Mouse (Mus musculus): Measurements from ENCODE around the gene Trpm3. TPM values are rescaled to one million over a fixed set of nuclear protein-coding genes. Genes with fewer than 3 reads are reported as not detected.

Trpm3 gene
- under 1 TPM; 0.62 to 0.64 TPM for total RNA-seq (2021)
- long read RNA-seq, experiment 1: 0 reads
- long read RNA-seq, experiment 2, partial matches to known transcripts: 0 of 3 reads
- long read RNA-seq, experiment 2, other reads (novel, unspliced or antisense): 3 of 3 reads

- DNase-seq (ENCODE audit: low spot score): no peak
These were observed at the start of gene Trpm3 for GRCm38 (mm10) chr19:22138590-22139421. Gene Trpm3 (plus strand): TSS chr19:22139046.

- no peak for DNase-seq (ENCODE audit: low spot score)
These were observed 38.3 kb upstream of the Trpm3 start for GRCm38 (mm10) chr19:22100582-22100981.

GRCm38 (mm10) chr19:22103865-22104264, 35.0 kb upstream of the Trpm3 start:
- no peak for DNase-seq (ENCODE audit: low spot score)

GRCm38 (mm10) chr19:22104848-22105484, 33.9 kb upstream of the Trpm3 start:
- DNase-seq (ENCODE audit: low spot score): no peak

- DNase-seq (ENCODE audit: low spot score): no peak
These were observed 33.2 kb upstream of the Trpm3 start for GRCm38 (mm10) chr19:22105648-22106047.

GRCm38 (mm10) chr19:22108893-22109463, 29.9 kb upstream of the Trpm3 start:
- no peak for DNase-seq (ENCODE audit: low spot score)

- no peak for DNase-seq (ENCODE audit: low spot score)
These were observed 17.9 kb upstream of the Trpm3 start for GRCm38 (mm10) chr19:22120976-22121375.

- DNase-seq (ENCODE audit: low spot score): no peak
These were observed 17.2 kb upstream of the Trpm3 start for GRCm38 (mm10) chr19:22121631-22122030.

GRCm38 (mm10) chr19:22132626-22133025, 6.2 kb upstream of the Trpm3 start:
- no peak for DNase-seq (ENCODE audit: low spot score)

GRCm38 (mm10) chr19:22178549-22178948, 39.7 kb downstream of the Trpm3 start:
- DNase-seq (ENCODE audit: low spot score): no peak

- DNase-seq (ENCODE audit: low spot score): no peak
These were observed 40.2 kb downstream of the Trpm3 start for GRCm38 (mm10) chr19:22179017-22179416.

GRCm38 (mm10) chr19:22180136-22180535, 41.3 kb downstream of the Trpm3 start:
- no peak for DNase-seq (ENCODE audit: low spot score)

- DNase-seq (ENCODE audit: low spot score): no peak
These were observed 50.9 kb downstream of the Trpm3 start for GRCm38 (mm10) chr19:22189716-22190115.

- DNase-seq (ENCODE audit: low spot score): no peak
These were observed 83.7 kb downstream of the Trpm3 start for GRCm38 (mm10) chr19:22222520-22222919.

GRCm38 (mm10) chr19:22234187-22234586, 95.3 kb downstream of the Trpm3 start:
- no peak for DNase-seq (ENCODE audit: low spot score)

GRCm38 (mm10) chr19:22249076-22249475, 110.2 kb downstream of the Trpm3 start:
- no peak for DNase-seq (ENCODE audit: low spot score)

- no peak for DNase-seq (ENCODE audit: low spot score)
These were observed 134.1 kb downstream of the Trpm3 start for GRCm38 (mm10) chr19:22272916-22273315.

- no peak for DNase-seq (ENCODE audit: low spot score)
These were observed 145.8 kb downstream of the Trpm3 start for GRCm38 (mm10) chr19:22284651-22285050.

- no peak for DNase-seq (ENCODE audit: low spot score)
These were observed 153.8 kb downstream of the Trpm3 start for GRCm38 (mm10) chr19:22292671-22293070.

GRCm38 (mm10) chr19:22300906-22301305, 162.1 kb downstream of the Trpm3 start:
- DNase-seq (ENCODE audit: low spot score): no peak

- no peak for DNase-seq (ENCODE audit: low spot score)
These were observed 164.4 kb downstream of the Trpm3 start for GRCm38 (mm10) chr19:22303021-22303951.

Data from gastrocnemius, adult 18-20 months (tissue).